Mouse (Mus musculus) brain, embryonic 14.5 days (tissue): ENCODE measurements around the gene Cphx2. TPM values are rescaled to one million over a fixed set of nuclear protein-coding genes. Genes with fewer than 3 reads are reported as not detected.

Source experiments
- polyA plus RNA-seq: library from polyadenylated mRNA; depleted of rRNA; stranded (reverse); fragments of >200 nt; gene quantifications from 2 replicates; pipeline ENCODE4 v1.2.3, GENCODE M21; 2012; rRNA removed

Cphx2 gene
- polyA plus RNA-seq, 1 experiment, result not detected

Other genes with a start within 250 kb of the Cphx2 start
- gene Anxa11, start 239.4 kb upstream of the Cphx2 start, polyA plus RNA-seq, result 2.3 and 3.4 TPM in 2 replicates
- gene Plac9a, start 178.4 kb upstream of the Cphx2 start, polyA plus RNA-seq, result 0.29 TPM in 1 of 2 replicates, not detected in the other
- 3.0 and 3.4 TPM in 2 replicates for gene Tmem254a, start 153.8 kb upstream of the Cphx2 start, polyA plus RNA-seq
- 0.09 TPM in 1 of 2 replicates, not detected in the other for gene Cphx1, start 143.2 kb upstream of the Cphx2 start, polyA plus RNA-seq
- 8.7 and 8.8 TPM in 2 replicates for gene Duxbl1, start 102.9 kb upstream of the Cphx2 start, polyA plus RNA-seq
- 6.8 and 7.7 TPM in 2 replicates for gene Gm9780, start 38.8 kb upstream of the Cphx2 start, polyA plus RNA-seq
- 1.9 TPM in 1 of 2 replicates, not detected in the other for gene Tmem254c, start 14.2 kb upstream of the Cphx2 start, polyA plus RNA-seq
- not detected in 2 replicates for gene Cphx3, start 781 bp downstream of the Cphx2 start, polyA plus RNA-seq
- gene Duxbl2, start 36.8 kb downstream of the Cphx2 start, polyA plus RNA-seq, result not detected in 2 replicates
- gene Plac9b, start 101.0 kb downstream of the Cphx2 start, polyA plus RNA-seq, result 2.8 and 3.0 TPM in 2 replicates
- gene Tmem254b, start 125.5 kb downstream of the Cphx2 start, polyA plus RNA-seq, result 14.3 and 21.2 TPM in 2 replicates
- 5.7 and 8.1 TPM in 2 replicates for gene Duxbl3, start 176.4 kb downstream of the Cphx2 start, polyA plus RNA-seq